Mouse (Mus musculus): ENCODE data around the gene Gnaq.

DNA sequence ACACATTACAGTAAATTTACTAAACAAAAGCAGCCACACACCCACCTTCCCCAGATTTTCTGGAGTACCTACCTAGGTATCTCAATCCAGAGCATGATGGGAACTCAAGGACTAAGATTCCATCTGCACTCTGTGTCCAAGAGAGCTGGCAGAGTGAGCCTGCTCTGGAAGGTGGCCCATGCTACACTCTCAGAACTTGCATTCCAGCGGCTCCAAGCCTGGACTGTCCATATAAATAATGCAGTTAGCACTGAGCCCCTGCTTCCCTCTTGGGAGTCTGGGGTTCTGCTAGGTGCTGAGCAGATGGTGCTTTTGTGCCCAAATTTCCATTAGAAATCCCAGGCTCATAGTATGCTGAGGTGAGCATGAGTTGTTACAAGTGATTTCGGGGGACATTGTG is 28.1 kb downstream of the Gnaq start:
- TF ChIP-seq POLR2A (IDR thresholded peaks at IDR 0.05; ENCODE audit: control insufficient read depth, extremely low read depth, insufficient read depth, low read length, poor library complexity), result no peak
- TF ChIP-seq CTCF (IDR thresholded peaks at IDR 0.05; ENCODE audit: borderline replicate concordance, control insufficient read depth, extremely low read depth, insufficient read depth, low read length, poor library complexity), result no peak

Measured in thymus, adult 2 months (tissue).